Mouse (Mus musculus): ENCODE data around the gene Carnmt1. TPM values are rescaled to one million over a fixed set of nuclear protein-coding genes. Genes with fewer than 3 reads are reported as not detected.

Carnmt1 gene
- polyA plus RNA-seq, 1 experiment from 2014 or later: 16.8 TPM

- Histone ChIP-seq H3K4me3 (replicated peaks) (no peak overlapping the region), H3K9me3 (replicated peaks) (no peaks in the 10 kb centered on the region), H3K9ac (no peak overlapping the region), H3K36me3 (replicated peaks) (no peaks in the 10 kb centered on the region), H3K27ac (replicated peaks) (no peak overlapping the region), H3K27me3 (no peaks in the 10 kb centered on the region), H3K4me1 (replicated peaks) (peaks cover 34% of the 10 kb centered on the region), H3K4me2 (no peak overlapping the region)
- WGBS (ENCODE audit: insufficient replicate concordance): 82% methylated on average over 8 of the region's 8 CpGs
- ATAC-seq (ENCODE audit: insufficient read depth): no peak
These were observed 16.2 kb upstream of the Carnmt1 start for GRCm38 (mm10) chr19:18654330-18654729.

- H3K4me1 ChIP-seq (replicated peaks): peaks cover 29% of the 10 kb centered on the region
- H3K27me3 ChIP-seq: no peaks in the 10 kb centered on the region
- H3K4me2 ChIP-seq: no peak overlapping the region
- H3K27ac ChIP-seq (replicated peaks): no peak overlapping the region
- no peak for ATAC-seq (ENCODE audit: insufficient read depth)
- H3K9me3 ChIP-seq (replicated peaks): no peaks in the 10 kb centered on the region
- no peaks in the 10 kb centered on the region for H3K36me3 ChIP-seq (replicated peaks)
- H3K9ac ChIP-seq: no peak overlapping the region
- no peak overlapping the region for H3K4me3 ChIP-seq (replicated peaks)
- 45% methylated on average over 5 of the region's 5 CpGs for WGBS (ENCODE audit: insufficient replicate concordance)
These were observed 15.6 kb upstream of the Carnmt1 start for GRCm38 (mm10) chr19:18654984-18655383.

GRCm38 (mm10) chr19:18655999-18656398 lies 14.6 kb upstream of the Carnmt1 start:
- H3K27ac ChIP-seq (replicated peaks): no peak overlapping the region
- WGBS (ENCODE audit: insufficient replicate concordance): 68% methylated on average over 7 of the region's 7 CpGs
- H3K9me3 ChIP-seq (replicated peaks): no peaks in the 10 kb centered on the region
- ATAC-seq (ENCODE audit: insufficient read depth): no peak
- peaks cover 19% of the 10 kb centered on the region for H3K4me1 ChIP-seq (replicated peaks)
- H3K27me3 ChIP-seq: no peaks in the 10 kb centered on the region
- H3K36me3 ChIP-seq (replicated peaks): no peaks in the 10 kb centered on the region
- H3K4me2 ChIP-seq: no peak overlapping the region
- no peak overlapping the region for H3K9ac ChIP-seq
- no peak overlapping the region for H3K4me3 ChIP-seq (replicated peaks)

DNA sequence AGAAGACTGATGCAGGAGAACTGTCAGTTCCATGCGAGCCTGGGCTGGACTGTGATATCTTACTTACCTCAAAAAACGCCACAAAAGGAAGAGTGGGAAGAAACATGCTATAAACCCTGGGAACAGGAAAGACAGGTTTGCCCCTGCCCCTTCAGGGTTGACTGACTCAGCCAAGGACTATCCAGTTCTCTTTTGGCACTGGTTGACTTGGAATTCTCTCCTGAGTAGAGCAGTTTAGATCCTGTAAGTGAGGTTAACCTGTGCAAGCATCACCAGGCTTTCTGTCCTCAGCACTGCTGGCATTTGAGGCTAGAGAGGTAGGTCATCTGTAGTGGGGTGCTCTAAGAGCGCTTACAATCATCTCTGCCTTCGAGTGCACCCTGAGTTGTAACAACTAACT lies 12.1 kb upstream of the Carnmt1 start:
- no peaks in the 10 kb centered on the region for H3K9me3 ChIP-seq (replicated peaks)
- peaks cover 10% of the 10 kb centered on the region for H3K4me1 ChIP-seq (replicated peaks)
- no peak overlapping the region for H3K27ac ChIP-seq (replicated peaks)
- 57% methylated on average over 4 of the region's 4 CpGs for WGBS (ENCODE audit: insufficient replicate concordance)
- no peak for ATAC-seq (ENCODE audit: insufficient read depth)
- H3K4me2 ChIP-seq: no peak overlapping the region
- H3K4me3 ChIP-seq (replicated peaks): no peak overlapping the region
- H3K27me3 ChIP-seq: no peaks in the 10 kb centered on the region
- no peaks in the 10 kb centered on the region for H3K36me3 ChIP-seq (replicated peaks)
- H3K9ac ChIP-seq: no peak overlapping the region

GRCm38 (mm10) chr19:18659349-18659748 lies 11.2 kb upstream of the Carnmt1 start:
- H3K27me3 ChIP-seq: no peaks in the 10 kb centered on the region
- no peak overlapping the region for H3K9ac ChIP-seq
- WGBS (ENCODE audit: insufficient replicate concordance): 0% methylated on average over 1 of the region's 1 CpGs
- no peaks in the 10 kb centered on the region for H3K9me3 ChIP-seq (replicated peaks)
- H3K4me1 ChIP-seq (replicated peaks): peaks cover 8% of the 10 kb centered on the region
- H3K36me3 ChIP-seq (replicated peaks): no peaks in the 10 kb centered on the region
- peak; percentile 68 for ATAC-seq (ENCODE audit: insufficient read depth)
- no peak overlapping the region for H3K4me3 ChIP-seq (replicated peaks)
- H3K4me2 ChIP-seq: no peak overlapping the region
- H3K27ac ChIP-seq (replicated peaks): no peak overlapping the region

- H3K9ac ChIP-seq: no peak overlapping the region
- WGBS (ENCODE audit: insufficient replicate concordance): 83% methylated on average over 3 of the region's 3 CpGs
- peaks cover 3% of the 10 kb centered on the region for H3K4me1 ChIP-seq (replicated peaks)
- no peak overlapping the region for H3K4me2 ChIP-seq
- no peak overlapping the region for H3K27ac ChIP-seq (replicated peaks)
- no peaks in the 10 kb centered on the region for H3K9me3 ChIP-seq (replicated peaks)
- H3K36me3 ChIP-seq (replicated peaks): no peaks in the 10 kb centered on the region
- no peak for ATAC-seq (ENCODE audit: insufficient read depth)
- H3K4me3 ChIP-seq (replicated peaks): no peak overlapping the region
- no peaks in the 10 kb centered on the region for H3K27me3 ChIP-seq
These were observed 10.1 kb upstream of the Carnmt1 start for GRCm38 (mm10) chr19:18660466-18660865.

GRCm38 (mm10) chr19:18661683-18662082 lies 8.9 kb upstream of the Carnmt1 start:
- Histone ChIP-seq H3K9ac (no peak overlapping the region), H3K36me3 (replicated peaks) (no peaks in the 10 kb centered on the region), H3K27me3 (no peaks in the 10 kb centered on the region), H3K4me2 (no peak overlapping the region), H3K4me3 (replicated peaks) (no peak overlapping the region), H3K9me3 (replicated peaks) (no peaks in the 10 kb centered on the region), H3K27ac (replicated peaks) (no peak overlapping the region), H3K4me1 (replicated peaks) (peaks cover 3% of the 10 kb centered on the region)
- WGBS (ENCODE audit: insufficient replicate concordance): 20% methylated on average over 1 of the region's 1 CpGs
- ATAC-seq (ENCODE audit: insufficient read depth): no peak

GRCm38 (mm10) chr19:18663904-18664303 lies 6.7 kb upstream of the Carnmt1 start:
- Histone ChIP-seq H3K9ac (no peak overlapping the region), H3K4me2 (no peak overlapping the region), H3K9me3 (replicated peaks) (no peaks in the 10 kb centered on the region), H3K27me3 (no peaks in the 10 kb centered on the region), H3K36me3 (replicated peaks) (no peaks in the 10 kb centered on the region), H3K27ac (replicated peaks) (no peak overlapping the region), H3K4me1 (replicated peaks) (peaks cover 3% of the 10 kb centered on the region), H3K4me3 (replicated peaks) (no peak overlapping the region)
- 31% methylated on average over 2 of the region's 2 CpGs for WGBS (ENCODE audit: insufficient replicate concordance)
- no peak for ATAC-seq (ENCODE audit: insufficient read depth)

- 75% methylated on average over 7 of the region's 7 CpGs for WGBS (ENCODE audit: insufficient replicate concordance)
- no peak overlapping the region for H3K4me3 ChIP-seq (replicated peaks)
- no peaks in the 10 kb centered on the region for H3K9me3 ChIP-seq (replicated peaks)
- ATAC-seq (ENCODE audit: insufficient read depth): no peak
- no peaks in the 10 kb centered on the region for H3K36me3 ChIP-seq (replicated peaks)
- H3K27me3 ChIP-seq: no peaks in the 10 kb centered on the region
- H3K4me2 ChIP-seq: no peak overlapping the region
- H3K4me1 ChIP-seq (replicated peaks): peaks cover 12% of the 10 kb centered on the region
- no peak overlapping the region for H3K27ac ChIP-seq (replicated peaks)
- H3K9ac ChIP-seq: no peak overlapping the region
These were observed 3.6 kb upstream of the Carnmt1 start for GRCm38 (mm10) chr19:18666966-18667365.

GRCm38 (mm10) chr19:18669551-18669950 lies 1.0 kb upstream of the Carnmt1 start:
- H3K4me3 ChIP-seq (replicated peaks): no peak overlapping the region
- no peak overlapping the region for H3K9ac ChIP-seq
- ATAC-seq (ENCODE audit: insufficient read depth): no peak
- peaks cover 26% of the 10 kb centered on the region for H3K4me1 ChIP-seq (replicated peaks)
- H3K36me3 ChIP-seq (replicated peaks): no peaks in the 10 kb centered on the region
- H3K4me2 ChIP-seq: no peak overlapping the region
- no peaks in the 10 kb centered on the region for H3K27me3 ChIP-seq
- H3K9me3 ChIP-seq (replicated peaks): no peaks in the 10 kb centered on the region
- WGBS (ENCODE audit: insufficient replicate concordance): 83% methylated on average over 7 of the region's 7 CpGs
- H3K27ac ChIP-seq (replicated peaks): 0 out of 2 replicates have a peak overlapping the region, but pooled peaks have one; percentile 0

DNA sequence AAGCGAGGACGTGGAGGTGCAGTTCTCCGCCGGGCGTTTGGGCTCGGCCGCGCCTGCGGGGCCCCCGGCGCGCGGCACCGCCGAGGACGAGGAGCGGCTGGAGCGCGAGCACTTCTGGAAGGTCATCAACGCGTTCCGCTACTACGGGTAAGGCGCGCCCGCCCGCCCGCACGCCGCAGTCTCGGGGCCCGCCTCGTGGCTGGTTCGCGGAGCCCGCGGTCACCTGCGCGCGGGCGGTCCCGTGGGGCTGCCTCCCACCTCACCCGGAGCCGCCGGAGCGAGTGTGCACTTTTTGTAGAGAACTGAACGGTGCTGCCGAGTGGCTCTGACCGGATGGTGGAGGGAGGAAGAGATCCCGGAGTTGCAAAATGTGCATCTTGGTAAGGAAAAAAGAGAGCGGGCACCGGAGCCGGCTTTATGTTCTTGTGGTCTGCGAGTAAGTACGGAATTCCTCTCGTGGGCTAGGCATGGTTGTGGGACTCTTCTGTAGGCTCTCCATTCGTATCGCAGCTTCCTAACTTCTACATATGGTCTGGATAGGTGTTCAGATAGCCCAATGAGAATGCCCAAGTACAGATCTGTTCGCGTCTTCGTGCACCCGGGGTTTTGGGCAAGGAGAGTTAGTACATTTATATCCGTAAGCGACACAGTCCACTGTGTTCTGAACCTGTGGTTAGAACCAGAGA lies 635 bp downstream of the Carnmt1 start:
- peak; percentile 78 for ATAC-seq (ENCODE audit: insufficient read depth)
- Histone ChIP-seq H3K4me2 (peak overlapping the region; percentile 81), H3K4me1 (replicated peaks) (peaks cover 34% of the 10 kb centered on the region), H3K36me3 (replicated peaks) (no peaks in the 10 kb centered on the region), H3K9me3 (replicated peaks) (no peaks in the 10 kb centered on the region), H3K4me3 (replicated peaks) (peak overlapping the region; percentile 83), H3K27me3 (no peaks in the 10 kb centered on the region), H3K27ac (replicated peaks) (peak overlapping the region; percentile 90), H3K9ac (peak overlapping the region; percentile 86)
- WGBS (ENCODE audit: insufficient replicate concordance): under 1% methylated on average over 64 of the region's 64 CpGs

GRCm38 (mm10) chr19:18672498-18672897 lies 1.9 kb downstream of the Carnmt1 start:
- Histone ChIP-seq H3K27ac (replicated peaks) (0 out of 2 replicates have a peak overlapping the region, but pooled peaks have one; percentile 90), H3K27me3 (no peaks in the 10 kb centered on the region), H3K4me3 (replicated peaks) (peak overlapping the region; percentile 83), H3K9me3 (replicated peaks) (no peaks in the 10 kb centered on the region), H3K9ac (peak overlapping the region; percentile 86), H3K4me2 (peak overlapping the region; percentile 81), H3K4me1 (replicated peaks) (peaks cover 34% of the 10 kb centered on the region), H3K36me3 (replicated peaks) (no peaks in the 10 kb centered on the region)
- no peak for ATAC-seq (ENCODE audit: insufficient read depth)
- 55% methylated on average over 3 of the region's 3 CpGs for WGBS (ENCODE audit: insufficient replicate concordance)
